Mouse (Mus musculus): ENCODE results near the gene Arpc1b.
"Not testable (repeated sequence)": the region's sequence is repeated elsewhere in the genome, so short reads cannot be mapped to it uniquely, and the experiment has no call there.

Gene Arpc1b

DNA sequence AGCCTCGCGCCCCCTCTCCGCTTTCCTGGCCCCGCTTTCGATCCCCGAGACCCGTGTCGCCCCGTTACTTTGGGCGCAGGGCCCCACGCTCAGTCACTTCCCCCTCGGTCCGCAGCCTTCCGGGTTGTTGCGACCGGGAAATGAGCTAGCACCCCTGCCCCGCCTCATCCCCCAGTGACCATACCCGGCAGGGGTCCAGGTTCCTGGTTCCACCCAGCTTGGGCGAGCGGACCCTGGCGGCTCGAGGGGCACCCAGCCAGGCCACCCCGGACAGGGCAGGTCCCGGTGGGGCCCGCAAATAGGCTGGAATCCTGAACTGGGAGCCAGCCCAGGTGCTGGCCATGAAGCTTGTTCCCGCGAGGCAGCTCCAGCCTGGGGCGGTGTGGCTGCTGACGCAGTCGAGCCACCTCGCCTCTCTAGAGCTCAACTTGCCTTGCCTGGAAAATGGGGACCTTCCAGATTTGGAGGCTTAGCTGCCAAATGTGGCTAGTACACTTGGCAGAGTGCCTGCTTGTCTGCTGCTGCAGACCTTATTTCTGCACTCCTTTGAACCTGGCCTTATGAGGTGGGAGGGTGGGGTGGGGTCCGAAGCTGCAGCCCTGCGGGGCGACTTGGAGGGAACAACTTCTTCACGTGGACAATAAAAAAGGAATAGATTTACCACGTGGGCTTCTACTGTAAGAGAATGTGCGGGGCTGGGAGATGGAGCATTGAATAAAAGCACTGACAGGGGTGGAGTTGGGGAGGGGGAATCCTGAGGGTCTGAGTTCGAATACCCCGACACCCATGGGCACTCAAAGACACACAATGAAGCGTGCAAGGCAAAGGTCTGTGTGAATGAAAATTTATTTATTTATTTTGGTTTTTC lies 825 bp downstream of the Arpc1b start:
- no peak for DNase-seq (ENCODE audit: low spot score in 2 of 2)

DNA sequence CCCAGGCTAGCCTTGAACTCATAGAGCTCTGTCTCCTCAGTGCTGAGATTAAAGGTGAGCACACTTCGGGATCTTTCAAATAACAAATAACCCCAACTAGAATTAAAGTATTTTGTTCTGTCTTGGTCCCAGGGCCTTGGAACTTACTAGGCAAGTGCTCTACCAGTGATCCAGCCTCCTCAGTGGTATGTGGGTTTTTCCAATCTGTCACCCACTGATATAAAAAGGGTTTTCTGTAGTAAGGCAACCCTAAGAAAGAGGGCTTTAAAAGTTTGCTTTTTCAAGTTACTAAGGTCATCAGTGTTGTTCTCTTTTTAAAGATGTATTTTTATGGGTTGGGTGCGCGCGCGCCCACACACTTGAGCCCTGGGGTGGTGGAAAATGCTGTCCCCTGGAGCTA lies 1.7 kb downstream of the Arpc1b start:
- no peak for DNase-seq (ENCODE audit: low spot score in 2 of 2)

DNA sequence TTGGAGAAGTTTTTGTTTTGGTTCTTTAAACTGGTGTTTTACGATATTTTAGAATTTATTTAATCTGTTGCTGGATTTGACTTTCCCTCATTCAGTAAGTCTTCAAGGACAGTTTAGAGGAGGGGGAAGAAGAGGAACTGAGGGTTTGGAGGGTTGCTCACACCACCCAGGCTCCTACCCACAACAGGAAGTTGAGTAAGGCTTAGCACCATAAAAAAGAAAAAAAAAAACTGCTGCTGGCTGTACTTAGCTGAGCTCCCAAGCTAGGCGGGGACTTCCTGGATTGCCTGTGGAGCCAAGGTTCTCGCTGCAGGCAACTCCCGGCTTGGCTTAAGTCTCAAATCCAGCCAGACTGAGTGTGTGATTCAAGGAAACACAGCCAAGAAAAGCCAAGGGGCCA lies 2.3 kb downstream of the Arpc1b start:
- DNase-seq (ENCODE audit: low spot score in 2 of 2): no peak

DNA sequence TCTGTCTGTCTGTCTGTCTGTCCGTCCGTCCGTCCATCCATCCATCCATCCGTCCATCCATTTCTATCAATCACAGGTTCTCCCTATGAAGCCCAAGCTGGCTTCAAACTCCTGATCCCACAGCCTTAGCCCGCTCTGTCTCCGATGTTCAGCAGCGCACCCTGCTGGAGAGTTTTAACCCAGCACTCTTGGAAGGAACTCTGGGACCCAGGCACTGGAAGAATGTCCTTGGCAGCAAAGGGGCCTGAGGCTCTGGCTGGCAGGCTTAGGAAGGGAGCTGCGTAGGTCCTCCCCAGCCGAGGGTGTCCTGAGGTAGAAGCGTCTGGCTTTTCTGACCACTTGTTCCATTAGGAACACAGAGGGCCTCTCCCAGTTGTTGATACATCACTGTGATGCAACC lies 2.9 kb downstream of the Arpc1b start:
- DNase-seq (ENCODE audit: low spot score in 2 of 2): peak in 1 of 2 experiments; percentile 55

DNA sequence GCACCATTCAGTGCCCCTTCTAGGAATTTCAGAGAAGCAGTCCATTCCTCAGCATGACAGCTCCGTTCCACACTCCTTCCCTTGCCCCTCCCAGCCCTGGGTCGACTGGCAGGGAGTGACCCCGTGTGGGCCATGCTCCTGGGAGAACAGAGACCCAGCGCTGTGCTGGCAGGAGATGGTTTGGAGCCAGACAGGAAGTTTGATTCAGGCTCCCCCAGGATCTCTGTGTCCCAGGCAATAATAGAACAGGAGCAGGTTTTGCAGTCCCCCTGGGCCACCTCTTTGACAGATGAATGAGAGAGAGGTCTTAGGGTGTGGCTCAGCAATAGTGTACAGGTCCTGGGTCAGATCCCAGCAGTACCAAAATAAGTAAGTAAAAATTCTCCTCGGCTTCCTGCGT lies 4.0 kb downstream of the Arpc1b start:
- DNase-seq (ENCODE audit: low spot score in 2 of 2): no peak

DNA sequence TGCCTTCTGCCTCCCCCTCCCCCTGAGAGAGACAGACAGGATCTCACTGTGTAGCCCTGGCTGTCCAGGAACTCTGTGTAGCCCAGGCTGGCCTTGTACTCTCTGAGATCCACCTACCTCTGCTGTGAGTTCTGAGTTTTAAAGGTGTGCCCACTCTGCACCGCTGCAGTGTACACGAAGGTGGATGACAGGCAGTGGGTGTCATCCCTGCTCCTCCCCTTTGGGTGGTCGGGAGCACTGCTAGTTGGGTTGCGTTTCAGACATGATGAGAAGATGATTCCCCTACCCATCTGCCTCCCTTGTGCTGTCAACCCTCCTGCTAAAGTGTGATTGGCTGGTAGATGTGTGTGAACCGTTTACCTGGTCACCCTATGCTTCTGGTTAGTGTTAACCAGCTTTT lies 4.4 kb downstream of the Arpc1b start:
- no peak for DNase-seq (ENCODE audit: low spot score in 2 of 2)

DNA sequence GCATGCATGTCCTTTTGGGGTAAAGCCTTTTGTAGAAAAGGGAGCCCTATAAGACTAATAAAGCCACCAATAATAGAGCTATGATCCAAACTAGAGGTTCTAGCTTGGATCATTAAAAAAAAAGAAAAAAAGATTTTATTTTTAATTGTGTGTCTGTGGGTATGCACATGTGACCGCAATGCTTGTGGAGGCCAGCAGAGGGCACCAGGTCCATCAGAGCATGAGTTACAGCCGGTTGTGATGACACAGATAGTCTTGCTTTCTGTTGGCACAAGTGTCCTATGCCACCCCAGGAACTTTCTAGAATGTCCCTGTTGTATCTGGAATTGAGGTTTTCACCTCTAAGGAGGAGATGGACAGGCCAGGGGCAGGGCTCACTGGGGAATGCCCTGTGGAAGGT lies 5.4 kb downstream of the Arpc1b start:
- no peak for DNase-seq (ENCODE audit: low spot score in 2 of 2)

DNA sequence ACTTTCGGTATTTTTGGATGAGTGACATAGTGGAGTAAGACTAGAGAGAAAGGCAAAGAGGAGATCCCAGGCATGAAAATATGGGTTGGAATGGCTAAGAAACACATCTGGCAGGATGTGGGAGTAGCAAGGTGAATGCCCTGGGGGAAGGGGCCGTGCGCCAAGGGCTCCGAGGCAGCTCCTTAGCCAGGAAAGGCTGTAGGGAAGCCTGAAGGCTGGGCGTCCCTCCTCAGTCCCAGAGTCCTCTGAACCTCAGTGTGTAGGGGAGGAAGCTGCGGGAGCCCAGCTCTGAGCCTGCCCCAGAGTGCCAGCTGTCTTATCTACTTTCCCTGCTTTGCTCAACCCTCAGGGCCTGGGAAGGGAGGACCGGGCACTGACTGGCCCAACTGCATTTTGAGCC lies 6.9 kb downstream of the Arpc1b start:
- no peak for DNase-seq (ENCODE audit: low spot score in 2 of 2)

DNA sequence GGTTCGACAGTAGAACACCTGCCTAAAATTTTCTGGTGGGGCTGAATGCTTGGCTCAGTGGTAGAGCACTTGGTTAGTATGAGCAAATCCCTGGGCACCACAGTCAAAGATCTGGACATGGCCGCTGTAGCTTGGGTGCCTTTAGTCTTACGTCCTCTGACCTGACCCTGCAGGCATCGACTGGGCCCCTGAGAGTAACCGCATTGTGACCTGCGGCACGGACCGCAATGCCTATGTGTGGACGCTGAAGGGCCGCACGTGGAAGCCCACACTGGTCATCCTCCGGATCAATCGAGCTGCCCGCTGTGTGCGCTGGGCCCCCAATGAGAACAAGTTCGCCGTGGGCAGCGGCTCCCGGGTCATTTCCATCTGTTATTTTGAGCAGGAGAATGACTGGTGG lies 9.4 kb downstream of the Arpc1b start:
- DNase-seq (ENCODE audit: low spot score in 2 of 2): no peak

DNA sequence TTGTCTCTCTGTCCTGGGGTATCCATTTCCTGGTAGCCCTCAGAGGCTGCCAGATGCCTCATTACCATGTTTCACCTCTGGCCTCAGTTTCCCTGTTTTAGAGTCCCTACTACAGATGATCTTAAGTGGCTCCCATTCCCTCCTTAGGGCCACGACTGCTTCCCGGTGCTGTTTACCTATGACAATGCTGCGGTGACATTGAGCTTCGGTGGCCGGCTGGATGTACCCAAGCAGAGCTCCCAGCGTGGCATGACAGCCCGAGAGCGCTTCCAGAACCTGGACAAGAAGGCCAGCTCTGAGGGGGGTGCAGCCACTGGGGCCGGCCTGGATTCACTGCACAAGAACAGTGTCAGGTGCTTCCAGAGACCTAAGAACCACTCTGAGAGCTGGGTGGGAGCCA lies 12.6 kb downstream of the Arpc1b start:
- DNase-seq (ENCODE audit: low spot score in 2 of 2): no peak

DNA sequence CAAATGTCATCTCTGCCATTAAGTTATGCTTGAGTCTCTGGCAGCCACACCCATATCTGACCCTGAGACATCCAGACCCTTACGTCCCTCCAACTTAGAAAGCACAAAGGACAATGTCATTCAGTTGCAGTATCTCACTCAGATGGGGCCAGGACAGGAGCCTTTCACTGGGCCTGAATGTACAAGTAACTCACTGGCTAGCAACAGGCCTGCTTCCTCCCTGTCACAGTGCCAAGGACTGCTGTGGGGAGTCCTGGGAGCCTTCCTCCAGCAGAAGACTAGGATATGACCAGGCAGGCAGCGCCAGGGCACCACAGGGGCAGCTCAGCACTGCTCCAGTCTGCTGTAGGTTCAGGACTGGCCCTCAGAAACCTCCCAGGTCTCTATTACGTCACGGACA lies 15.1 kb downstream of the Arpc1b start:
- no peak for DNase-seq (ENCODE audit: low spot score in 2 of 2)

DNA sequence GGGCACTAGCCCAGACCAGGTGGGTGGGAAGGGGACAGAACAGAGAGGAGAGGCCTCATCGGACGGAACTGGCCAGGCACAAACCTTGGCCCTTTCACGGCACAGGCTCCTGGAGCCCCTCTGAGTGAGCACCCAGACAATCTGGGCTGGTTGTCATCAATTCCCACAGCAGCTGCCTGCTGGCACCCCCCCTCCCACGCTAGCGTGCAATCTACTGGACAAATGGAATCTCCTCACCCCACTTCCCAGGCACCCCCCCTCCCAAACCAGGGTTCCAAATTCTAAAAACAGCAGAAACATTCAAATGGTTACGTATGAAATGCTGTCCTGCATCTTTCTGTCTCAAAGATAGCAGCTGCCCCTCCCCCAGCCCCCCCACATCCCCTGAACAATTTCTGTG lies 15.8 kb downstream of the Arpc1b start:
- DNase-seq (ENCODE audit: low spot score in 2 of 2): not testable (repeated sequence)

DNA sequence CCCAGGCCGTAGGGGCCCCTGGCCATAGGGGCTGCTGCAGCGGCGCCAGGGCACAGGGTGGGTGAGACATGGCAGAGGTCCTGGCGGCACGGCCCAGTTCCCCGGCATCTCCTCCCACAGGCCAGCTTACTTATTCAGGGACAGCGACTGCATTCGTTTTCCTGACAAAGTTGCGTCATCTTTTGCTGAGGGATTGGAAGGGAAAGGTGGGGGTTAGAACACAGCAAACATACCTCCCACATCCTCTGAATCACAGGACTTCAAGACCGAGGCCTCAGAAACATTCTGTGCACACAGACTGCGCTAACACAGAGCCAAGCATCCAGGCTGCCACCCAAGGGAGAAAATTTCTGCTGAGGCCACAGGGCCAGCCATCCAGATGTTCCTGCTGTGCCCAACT lies 16.2 kb downstream of the Arpc1b start:
- peak; percentile 66 to 74 for DNase-seq (ENCODE audit: low spot score in 2 of 2)

DNA sequence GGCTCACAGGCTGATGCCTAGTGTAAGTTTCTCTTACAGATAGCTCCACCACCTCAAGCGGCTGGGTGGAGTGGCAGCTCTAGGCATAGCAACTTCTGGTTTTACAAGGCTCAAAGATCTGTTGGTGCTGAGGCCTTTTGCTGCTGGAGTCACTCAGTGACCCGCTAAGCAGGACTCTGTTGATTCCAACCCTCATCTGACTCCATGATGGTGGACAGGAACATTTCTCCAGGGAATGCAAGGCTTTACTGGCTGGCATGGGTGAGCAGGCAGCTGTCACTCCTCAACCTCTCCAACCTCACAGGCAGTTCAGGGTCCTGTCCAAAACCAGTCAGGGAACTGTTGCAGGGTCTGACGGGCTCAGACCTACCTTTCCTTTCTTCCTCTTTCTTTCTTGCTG lies 17.0 kb downstream of the Arpc1b start:
- DNase-seq (ENCODE audit: low spot score in 2 of 2): no peak

DNA sequence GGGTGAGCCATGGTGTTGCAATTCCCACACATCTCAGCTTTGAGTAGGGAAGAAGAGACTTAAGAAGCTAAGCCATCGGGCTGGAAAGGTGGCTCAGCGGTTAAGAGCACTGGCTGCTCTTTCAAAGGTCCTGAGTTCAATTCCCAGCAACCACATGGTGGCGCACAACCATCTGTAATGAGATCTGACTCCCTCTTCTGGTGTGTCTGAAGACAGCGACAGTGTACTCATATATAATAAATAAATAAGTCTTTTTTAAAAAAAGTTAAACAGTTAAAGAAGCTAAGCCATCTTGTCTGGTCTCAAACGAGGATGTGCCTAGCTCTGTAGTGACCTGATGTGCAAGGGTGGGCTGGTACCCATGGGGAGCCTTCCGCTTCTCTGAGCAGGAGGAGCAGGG lies 19.3 kb downstream of the Arpc1b start:
- DNase-seq (ENCODE audit: low spot score in 2 of 2): not testable (repeated sequence)

DNA sequence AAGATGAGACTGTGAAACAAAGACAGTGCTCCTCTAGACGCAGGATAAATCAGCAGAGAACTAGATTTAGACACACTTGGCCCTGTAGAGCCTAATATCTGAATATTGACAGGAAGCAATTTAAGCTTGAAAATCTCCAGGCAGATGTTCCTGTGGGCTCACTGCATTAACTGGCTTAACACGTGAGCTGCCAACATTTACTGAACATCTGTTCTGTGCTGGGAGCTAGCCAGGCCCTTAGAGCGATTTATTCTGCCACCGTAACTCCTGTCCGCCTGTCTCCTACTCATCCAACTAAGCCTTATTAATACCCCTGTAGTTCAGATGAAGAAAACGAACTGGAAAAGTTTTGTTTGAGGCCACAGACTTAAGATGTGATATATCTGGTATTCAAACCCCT lies 24.8 kb downstream of the Arpc1b start:
- DNase-seq (ENCODE audit: low spot score in 2 of 2): no peak

DNA sequence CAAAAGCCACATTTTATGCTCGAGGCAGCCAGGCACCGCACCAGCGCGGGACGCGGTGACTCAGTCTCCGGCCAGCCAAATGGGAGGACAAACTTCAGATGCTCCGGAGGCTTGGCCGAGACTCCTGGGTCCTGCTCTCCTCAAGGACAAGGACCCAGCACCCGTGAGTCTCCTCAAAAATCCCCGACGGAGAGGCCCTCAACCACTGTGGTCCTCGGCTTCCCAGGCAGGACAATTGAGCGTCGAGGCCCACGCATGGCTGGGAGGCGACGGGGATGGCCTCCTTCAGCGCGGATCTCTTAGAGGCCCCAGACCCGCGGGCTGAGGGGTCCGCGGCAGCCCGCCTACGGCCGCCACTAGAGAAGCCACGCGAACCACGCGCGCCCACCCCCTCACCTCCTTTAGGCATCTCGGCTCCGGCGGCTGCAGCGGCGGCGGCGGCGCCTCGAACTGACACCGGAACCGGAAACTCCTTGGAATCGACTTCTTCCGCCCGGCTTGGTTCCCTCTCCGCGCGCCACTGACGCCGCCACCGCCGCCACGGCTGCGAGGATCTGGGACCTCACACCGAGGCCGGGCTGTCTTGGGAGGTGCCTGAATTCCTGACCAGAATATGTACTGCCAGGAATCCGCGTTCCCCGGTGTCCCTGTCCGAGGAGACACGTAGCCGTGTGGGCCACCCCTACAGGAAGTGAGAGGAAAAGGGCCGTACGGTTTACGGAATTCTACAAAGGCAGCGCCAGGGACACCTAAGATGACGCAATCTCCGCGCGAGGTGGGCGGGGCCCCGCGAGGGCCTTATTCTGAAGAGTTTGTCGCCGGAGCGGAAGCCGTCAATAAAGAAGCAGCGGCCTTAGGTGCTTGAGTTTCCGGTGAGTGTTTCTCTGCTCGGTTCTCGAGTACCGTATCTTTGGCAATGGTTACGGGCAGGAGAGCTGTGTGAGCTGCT lies 25.8 kb downstream of the Arpc1b start, which contains the start of the genes Pdap1 and Bud31:
Gene Pdap1, minus strand, starts transcription at position 668 of the 949 bp plus-strand sequence.
Gene Bud31, plus strand, starts transcription at position 792 of the 949 bp plus-strand sequence.
- peak; percentile 82 to 95 for DNase-seq (ENCODE audit: low spot score in 2 of 2)

DNA sequence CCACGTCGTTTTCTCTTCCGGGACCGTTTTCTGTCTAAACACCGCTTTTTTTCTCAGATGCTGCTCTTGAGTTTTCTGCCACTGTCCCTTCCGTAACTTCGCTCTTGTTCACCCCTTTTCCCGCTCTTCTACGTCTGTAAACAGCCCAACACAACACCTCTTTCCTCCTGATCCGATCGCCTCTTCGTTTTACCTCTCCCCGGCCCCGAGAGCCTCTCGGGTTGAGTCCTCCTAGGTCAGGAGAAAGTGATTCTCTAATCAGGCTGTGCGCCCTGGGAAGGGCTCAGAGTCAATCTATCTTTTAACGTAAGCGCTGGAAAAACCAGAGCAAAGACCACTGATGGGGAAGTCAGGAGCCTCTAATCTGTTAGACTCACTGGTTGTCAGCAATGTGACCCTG lies 26.6 kb downstream of the Arpc1b start:
- DNase-seq (ENCODE audit: low spot score in 2 of 2): no peak

DNA sequence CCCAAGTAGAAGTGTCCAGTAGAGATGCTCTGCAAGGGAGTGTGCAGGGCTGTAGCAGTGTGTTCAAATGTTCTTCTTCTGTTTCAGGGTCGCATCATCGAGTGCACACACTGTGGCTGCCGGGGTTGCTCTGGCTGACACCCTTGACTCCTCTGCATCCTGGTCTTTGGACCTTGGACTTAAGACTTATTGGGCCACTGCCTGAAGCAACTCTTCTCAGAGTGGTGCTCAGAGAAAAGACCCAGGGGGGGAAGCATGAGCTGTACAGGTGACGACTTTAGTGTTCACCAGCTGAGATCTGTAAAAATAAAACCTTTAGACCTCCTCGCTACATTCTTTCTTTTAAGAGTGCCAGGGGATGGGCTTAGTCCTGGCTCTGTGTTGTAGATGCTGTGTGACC lies 33.7 kb downstream of the Arpc1b start:
- no peak for DNase-seq (ENCODE audit: low spot score in 2 of 2)

DNA sequence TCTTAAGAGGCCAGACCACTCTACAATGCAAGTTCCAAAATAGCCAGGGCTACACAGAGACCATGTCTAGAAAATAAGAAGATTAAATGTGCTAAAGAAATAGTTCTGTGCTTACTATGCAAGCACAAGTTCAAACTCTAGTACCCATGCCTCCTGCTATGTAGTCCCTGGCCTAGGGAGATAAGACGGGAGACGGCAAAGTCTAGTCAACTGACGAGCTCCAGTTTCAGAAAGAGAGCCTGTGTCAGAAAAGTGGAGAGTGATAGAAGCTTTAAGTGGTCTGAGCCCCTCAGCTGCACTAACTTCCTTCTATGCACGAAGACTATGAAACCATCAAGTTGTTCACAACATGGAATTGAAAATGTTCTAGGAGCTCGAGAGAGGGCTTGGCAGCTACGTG lies 35.3 kb downstream of the Arpc1b start:
- no peak for DNase-seq (ENCODE audit: low spot score in 2 of 2)

DNA sequence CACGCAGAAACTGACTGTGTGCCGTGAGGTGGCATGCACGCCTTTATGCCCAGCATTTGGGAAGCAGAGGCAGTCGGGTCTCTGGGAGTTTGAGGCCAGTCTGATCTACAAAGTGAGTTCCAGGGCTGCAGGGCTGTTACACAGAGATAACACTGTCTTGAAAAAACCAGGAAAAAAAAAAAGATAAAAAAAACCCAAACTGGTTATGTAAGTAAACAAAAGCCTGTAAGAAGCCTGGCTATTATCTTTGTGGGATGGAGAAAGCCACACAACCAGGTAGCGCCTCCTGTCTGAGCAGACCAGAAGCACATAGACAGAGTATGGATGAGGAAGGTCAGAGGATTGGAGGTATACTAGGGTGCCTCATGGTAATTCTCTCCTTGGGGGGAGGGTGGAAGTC lies 38.7 kb downstream of the Arpc1b start:
- DNase-seq (ENCODE audit: low spot score in 2 of 2): no peak

DNA sequence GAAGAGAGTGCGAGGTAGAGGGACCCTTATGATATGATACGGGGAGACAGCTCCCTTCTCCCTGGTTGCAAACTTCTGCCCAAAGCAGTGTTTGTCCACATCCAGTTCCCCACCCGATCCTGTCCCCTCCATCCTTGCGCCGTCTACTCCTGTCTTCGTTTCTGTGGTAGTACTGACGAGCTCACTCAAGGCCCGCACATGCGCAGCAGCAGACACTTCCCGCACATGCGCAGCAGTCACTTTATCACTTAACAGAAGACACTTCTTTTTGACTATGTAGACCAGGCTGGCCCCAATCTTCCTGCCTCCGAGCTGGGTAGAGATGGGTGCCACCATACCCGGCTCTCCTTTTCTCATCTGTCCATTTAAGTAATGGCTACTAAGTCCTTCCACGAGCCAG lies 47.3 kb downstream of the Arpc1b start:
- no peak for DNase-seq (ENCODE audit: low spot score in 2 of 2)

DNA sequence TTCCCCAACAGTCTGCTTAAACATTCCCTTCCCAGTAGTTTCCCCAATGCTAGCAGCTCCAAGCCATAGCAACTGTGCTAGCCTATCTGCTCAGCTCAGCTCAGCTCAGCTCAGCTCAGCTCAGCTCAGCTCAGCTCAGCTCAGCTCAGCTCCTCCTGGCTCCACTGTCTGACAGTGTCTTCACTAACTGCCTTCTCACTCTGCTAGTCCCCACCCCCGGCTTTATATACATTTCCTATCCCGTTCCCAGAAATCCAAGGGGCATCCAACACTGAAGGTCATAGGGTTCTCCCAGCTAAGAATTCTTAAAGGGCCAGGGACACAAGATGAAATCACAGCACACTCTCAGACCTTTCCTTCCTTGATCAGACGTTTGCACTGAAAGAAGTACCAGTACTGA lies 50.7 kb downstream of the Arpc1b start:
- no peak for DNase-seq (ENCODE audit: low spot score in 2 of 2)
